Mouse (Mus musculus) cerebellum, postnatal 4 days (tissue): ENCODE measurements at regions not wholly inside any gene's neighbourhood (a gene's known extent, or its start where the extent isn't known, plus 50 kb on each side); places are given as distances from the start of the nearest gene placed in this dataset.

Experiments
- DNase-seq, 2 experiments: peaks; one replicate each; pipeline ENCODE4 v3.0.0; 2022; ENCODE audit warnings: low spot score in 2 of 2, mixed read lengths in 1 of 2

- DNase-seq = peak in 1 of 2 experiments; percentile 10
Measured at GRCm38 (mm10) chr13:63627184-63627893, 53.9 kb upstream of the Ptch1 start.

GRCm38 (mm10) chr13:63627894-63628287, 54.5 kb upstream of the Ptch1 start:
- DNase-seq = no peak

- DNase-seq = no peak
Measured at GRCm38 (mm10) chr13:63631771-63632347, 58.5 kb upstream of the Ptch1 start.

- DNase-seq = no peak
Measured at GRCm38 (mm10) chr13:63634294-63634693, 60.9 kb upstream of the Ptch1 start.

- DNase-seq = no peak
Measured at GRCm38 (mm10) chr13:63641649-63642226, 68.3 kb upstream of the Ptch1 start.

GRCm38 (mm10) chr13:63642617-63643016, 69.2 kb upstream of the Ptch1 start:
- peak in 1 of 2 experiments; percentile 34 for DNase-seq

GRCm38 (mm10) chr13:63643394-63643793, 70.0 kb upstream of the Ptch1 start:
- no peak for DNase-seq

GRCm38 (mm10) chr13:63644308-63644707, 70.9 kb upstream of the Ptch1 start:
- DNase-seq = no peak

GRCm38 (mm10) chr13:63649058-63649647, 75.8 kb upstream of the Ptch1 start:
- DNase-seq = no peak

GRCm38 (mm10) chr13:63654514-63654913, 81.1 kb upstream of the Ptch1 start:
- no peak for DNase-seq

- DNase-seq = no peak
Measured at GRCm38 (mm10) chr13:63657115-63657514, 83.7 kb upstream of the Ptch1 start.

GRCm38 (mm10) chr13:63659412-63659811, 86.0 kb upstream of the Ptch1 start:
- DNase-seq = no peak

GRCm38 (mm10) chr13:63660431-63660830, 87.0 kb upstream of the Ptch1 start:
- DNase-seq = no peak

- DNase-seq = no peak
Measured at GRCm38 (mm10) chr13:63668576-63668975, 95.2 kb upstream of the Ptch1 start.

- no peak for DNase-seq
Measured at GRCm38 (mm10) chr13:63669031-63669430, 95.6 kb upstream of the Ptch1 start.

- DNase-seq = no peak
Measured at GRCm38 (mm10) chr13:63672425-63672824, 99.0 kb upstream of the Ptch1 start.

GRCm38 (mm10) chr13:63677696-63678095, 104.3 kb upstream of the Ptch1 start:
- no peak for DNase-seq

- DNase-seq = no peak
Measured at GRCm38 (mm10) chr13:63678265-63679260, 105.2 kb upstream of the Ptch1 start.

- no peak for DNase-seq
Measured at GRCm38 (mm10) chr13:63682341-63682740, 108.9 kb upstream of the Ptch1 start.

GRCm38 (mm10) chr13:63691974-63692373, 118.6 kb upstream of the Ptch1 start:
- no peak for DNase-seq

- DNase-seq = no peak
Measured at GRCm38 (mm10) chr13:63693636-63694035, 120.2 kb upstream of the Ptch1 start.

GRCm38 (mm10) chr13:63696399-63696798, 118.6 kb upstream of the Ercc6l2 start:
- no peak for DNase-seq
